14 mouse cellular contexts compared by ENCODE assay signal in genomic region chr9:72853681-72854190, GRCm38 (mm10). TPM values are rescaled to one million over a fixed set of nuclear protein-coding genes. Genes with fewer than 3 reads are reported as not detected.
A peak's percentile ranks its signal among the peaks of the same experiment; 100 is the strongest.
DNase-seq lines count a peak whose midpoint lies in the region; ATAC-seq and TF ChIP-seq lines count a peak whose summit lies in the region.
"Had no signal": no experiment of that assay in that cellular context is flagged by ENCODE, and none has a peak within 500 bp of the region (broad histone marks: within the 10 kb centered on the region; RNA-seq: fewer than 3 reads in every experiment).

No protein-coding gene starts in this region.

- intact Hi-C loops in heart, postnatal 10 days (cut with DNase I) = no loop called here
- intact Hi-C loops in gastrocnemius, postnatal 14 days (cut with DNase I; ENCODE audit: low total_unique reads) = no loop called here

- peak overlapping the region; percentile 32; the same call in 1 of the 2 replicates for H3K4me2 ChIP-seq in heart, embryonic 13.5 days
- H3K4me2 ChIP-seq in midbrain, embryonic 14.5 days (ENCODE audit: low read length) = peak overlapping the region; percentile 31
- H3K4me2 ChIP-seq in intestine, postnatal 0 days (replicated peaks; ENCODE audit: low read depth) = no peak overlapping the region
- H3K4me2 ChIP-seq: limb, embryonic 15.5 days had no signal

- H3K4me1 ChIP-seq in heart, embryonic 13.5 days = peaks cover 12% of the 10 kb centered on the region
- H3K4me1 ChIP-seq in embryonic facial prominence, embryonic 10.5 days = peaks cover 13% of the 10 kb centered on the region
- peaks cover 22% of the 10 kb centered on the region for H3K4me1 ChIP-seq in hindbrain, embryonic 10.5 days (replicated peaks)
- peaks cover 8% of the 10 kb centered on the region for H3K4me1 ChIP-seq in midbrain, embryonic 14.5 days (ENCODE audit: control insufficient read depth, insufficient read depth, low read length)
- H3K4me1 ChIP-seq in intestine, postnatal 0 days (replicated peaks; ENCODE audit: control insufficient read depth, insufficient read depth, low read length) = no peaks in the 10 kb centered on the region
- H3K4me1 ChIP-seq: limb, embryonic 15.5 days had no signal

- no peak for ATAC-seq in heart, embryonic 13.5 days (ENCODE audit: extremely low read depth, insufficient number of reproducible peaks, low FRiP score, low TSS enrichment)
- ATAC-seq in midbrain, embryonic 14.5 days (ENCODE audit: low FRiP score, low TSS enrichment) = peak; percentile 55; the same call in 1 of the 2 replicates
- no peak for ATAC-seq in intestine, postnatal 0 days

- H3K27ac ChIP-seq in heart, embryonic 13.5 days (replicated peaks) = no peak overlapping the region; the same call in 1 of the 2 replicates
- 0 out of 2 replicates have a peak overlapping the region, but pooled peaks have one; percentile 3 for H3K27ac ChIP-seq in embryonic facial prominence, embryonic 10.5 days (replicated peaks)
- H3K27ac ChIP-seq in hindbrain, embryonic 10.5 days = 0 out of 2 replicates have a peak overlapping the region, but pooled peaks have one; percentile 25
- no peak overlapping the region for H3K27ac ChIP-seq in midbrain, embryonic 14.5 days (replicated peaks; ENCODE audit: low read depth, low read length)
- H3K27ac ChIP-seq in intestine, postnatal 0 days (ENCODE audit: low read depth, low read length) = no peak overlapping the region
- H3K27ac ChIP-seq: limb, embryonic 15.5 days had no signal

- H3K36me3 ChIP-seq in heart, embryonic 13.5 days = peaks cover 41% of the 10 kb centered on the region
- peaks cover 99% of the 10 kb centered on the region for H3K36me3 ChIP-seq in embryonic facial prominence, embryonic 10.5 days (replicated peaks)
- H3K36me3 ChIP-seq in hindbrain, embryonic 10.5 days = peaks cover 100% of the 10 kb centered on the region
- no peaks in the 10 kb centered on the region; the same call in 1 of the 2 replicates for H3K36me3 ChIP-seq in midbrain, embryonic 14.5 days (ENCODE audit: control insufficient read depth, insufficient read depth, low read length)
- no peaks in the 10 kb centered on the region for H3K36me3 ChIP-seq in intestine, postnatal 0 days (ENCODE audit: control insufficient read depth, insufficient read depth)
- H3K36me3 ChIP-seq: limb, embryonic 15.5 days had no signal

- WGBS in heart, embryonic 13.5 days = 59% methylated on average over 13 of the region's 13 CpGs
- 62% methylated on average over 13 of the region's 13 CpGs for WGBS in embryonic facial prominence, embryonic 10.5 days
- 58% methylated on average over 13 of the region's 13 CpGs for WGBS in hindbrain, embryonic 10.5 days
- WGBS in midbrain, embryonic 14.5 days = 7% methylated on average over 13 of the region's 13 CpGs
- 66% methylated on average over 13 of the region's 13 CpGs for WGBS in intestine, postnatal 0 days

- no peak overlapping the region for H3K4me3 ChIP-seq in heart, embryonic 13.5 days
- no peak overlapping the region for H3K4me3 ChIP-seq in embryonic facial prominence, embryonic 10.5 days
- H3K4me3 ChIP-seq in hindbrain, embryonic 10.5 days = no peak overlapping the region
- no peak overlapping the region for H3K4me3 ChIP-seq in midbrain, embryonic 14.5 days (replicated peaks; ENCODE audit: low read depth, low read length)
- no peak overlapping the region for H3K4me3 ChIP-seq in intestine, postnatal 0 days (ENCODE audit: low read depth, low read length)
- H3K4me3 ChIP-seq: limb, embryonic 15.5 days had no signal

- peak overlapping the region; percentile 44 for H3K9ac ChIP-seq in heart, embryonic 13.5 days
- H3K9ac ChIP-seq in midbrain, embryonic 14.5 days (replicated peaks; ENCODE audit: low read length) = peak overlapping the region; percentile 21; the same call in 1 of the 2 replicates
- H3K9ac ChIP-seq in intestine, postnatal 0 days (ENCODE audit: low read depth, low read length) = no peak overlapping the region
- H3K9ac ChIP-seq: limb, embryonic 15.5 days had no signal

- no peaks in the 10 kb centered on the region for H3K9me3 ChIP-seq in heart, embryonic 13.5 days
- H3K9me3 ChIP-seq in embryonic facial prominence, embryonic 10.5 days = peaks cover 4% of the 10 kb centered on the region; the same call in 1 of the 2 replicates
- H3K9me3 ChIP-seq in hindbrain, embryonic 10.5 days = peaks cover 6% of the 10 kb centered on the region; the same call in 1 of the 2 replicates
- H3K9me3 ChIP-seq in midbrain, embryonic 14.5 days (ENCODE audit: control insufficient read depth, low read length) = no peaks in the 10 kb centered on the region
- no peaks in the 10 kb centered on the region for H3K9me3 ChIP-seq in intestine, postnatal 0 days (ENCODE audit: control insufficient read depth)
- H3K9me3 ChIP-seq: limb, embryonic 15.5 days had no signal

- H3K27me3 ChIP-seq in heart, embryonic 13.5 days (replicated peaks) = no peaks in the 10 kb centered on the region
- no peaks in the 10 kb centered on the region for H3K27me3 ChIP-seq in embryonic facial prominence, embryonic 10.5 days (replicated peaks; ENCODE audit: low read depth, poor library complexity, severe bottlenecking)
- no peaks in the 10 kb centered on the region for H3K27me3 ChIP-seq in hindbrain, embryonic 10.5 days (ENCODE audit: insufficient read depth, poor library complexity, severe bottlenecking)
- H3K27me3 ChIP-seq in midbrain, embryonic 14.5 days (ENCODE audit: control insufficient read depth, insufficient read depth, low read length) = no peaks in the 10 kb centered on the region
- no peaks in the 10 kb centered on the region for H3K27me3 ChIP-seq in intestine, postnatal 0 days (replicated peaks; ENCODE audit: control insufficient read depth, insufficient read depth, low read length)
- H3K27me3 ChIP-seq: limb, embryonic 15.5 days had no signal

- DNase-seq in heart, postnatal 10 days = no peak
- DNase-seq in embryonic facial prominence, embryonic 10.5 days (ENCODE audit: low spot score) = no peak
- DNase-seq in hindbrain, embryonic 10.5 days (ENCODE audit: low spot score) = no peak
- peak; percentile 71 for DNase-seq in midbrain, embryonic 14.5 days
- no peak for DNase-seq in gastrocnemius, postnatal 14 days
- DNase-seq in right cerebral cortex, postnatal 25 days = no peak
- DNase-seq: B cell, adult 2 months; kidney, adult 18-20 months; thymus, postnatal 4 days had no signal

- no peak for TF ChIP-seq CTCF in intestine, postnatal 0 days (IDR thresholded peaks at IDR 0.05; ENCODE audit: low read depth)

RNA-seq across cellular contexts. Expression of gene Prtg, which starts 47.1 kb away (rescaled TPM):
- 0.87 and 0.92 TPM in 2 replicates for polyA plus RNA-seq in heart, embryonic 13.5 days (2015; fragmentation: Nextera tagmentation; extraction: Ambion mirVana)
- total RNA-seq in heart, postnatal 10 days (2021) = under 1 TPM; 0.22 TPM
- polyA plus RNA-seq in embryonic facial prominence, embryonic 10.5 days (2016; fragmentation: Nextera tagmentation; extraction: Ambion mirVana) = 9.5 and 15.1 TPM in 2 replicates
- 7.6 and 19.9 TPM in 2 replicates for polyA plus RNA-seq in hindbrain, embryonic 10.5 days (2016; fragmentation: Nextera tagmentation; extraction: Ambion mirVana)
- 0.30 and 0.54 TPM in 2 replicates for polyA plus RNA-seq in midbrain, embryonic 14.5 days (2014; fragmentation: Nextera tagmentation; extraction: Ambion mirVana)
- under 1 TPM; 0.45 to 0.80 TPM for total RNA-seq in gastrocnemius, postnatal 14 days (2021)
- 0.17 and 0.21 TPM in 2 replicates for polyA plus RNA-seq in intestine, postnatal 0 days (2015; fragmentation: Nextera tagmentation; extraction: Ambion mirVana)
- total RNA-seq: common myeloid progenitor, adult 5-6 weeks; megakaryocyte progenitor cell, adult 5-6 weeks had no signal

Comparison
In these comparisons a context has a peak if more than half of its experiments do, and no peak if none do; other contexts are left out.
1. H3K27ac ChIP-seq: peak in embryonic facial prominence, embryonic 10.5 days (single experiment) and hindbrain, embryonic 10.5 days (single experiment); none in heart, embryonic 13.5 days (single experiment), midbrain, embryonic 14.5 days (single experiment) and intestine, postnatal 0 days (single experiment).